Mouse (Mus musculus) embryo, embryonic 9.5 days (tissue): ENCODE results near the gene Cep68.

ENCODE experiments used
- DNase-seq: peaks from one replicate; pipeline ENCODE4 v3.0.0-alpha.2; 2017; ENCODE audit errors: extremely low spot score

Cep68 gene

DNA sequence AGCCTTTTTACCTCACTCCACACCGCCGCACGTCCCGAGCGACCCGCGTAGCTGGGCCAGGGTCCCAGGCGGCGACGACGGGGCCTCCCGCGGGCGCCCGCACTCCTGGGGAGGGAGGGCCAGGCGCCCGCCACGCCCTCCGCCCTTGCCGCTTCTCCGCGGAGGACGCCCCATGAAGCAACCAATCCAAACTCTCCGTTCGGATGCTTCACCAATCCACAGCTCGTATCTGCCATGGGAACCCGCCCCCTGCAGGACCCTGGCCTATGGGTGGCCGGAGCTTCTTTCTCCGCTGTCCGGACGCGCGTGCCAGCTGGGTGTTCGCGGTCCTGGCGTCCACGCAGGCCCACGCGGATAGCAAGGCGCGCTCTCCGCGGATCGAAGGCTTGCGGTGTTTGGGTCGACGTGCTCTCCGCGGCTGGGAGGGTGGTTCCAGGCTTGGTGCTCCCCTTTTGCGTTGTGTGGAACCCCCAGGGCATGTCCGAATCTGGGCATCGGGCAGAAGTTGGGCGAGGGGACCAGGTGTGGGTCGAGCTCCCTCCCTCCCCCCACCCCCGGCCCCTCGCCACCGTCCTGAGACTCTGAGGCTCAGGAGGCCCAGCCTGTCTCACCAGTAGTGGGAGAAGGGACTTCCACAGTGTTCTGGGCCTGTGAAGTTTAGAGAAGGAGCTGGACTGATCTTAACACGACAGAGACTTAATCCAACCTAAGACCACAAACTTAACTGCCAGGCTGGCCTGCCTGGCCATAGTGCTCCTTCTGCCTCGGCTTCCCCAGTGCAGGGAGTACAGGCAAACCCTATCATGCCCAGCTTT, at the start of gene Cep68:
Gene Cep68, minus strand, starts transcription at position 134 of the 815 bp plus-strand sequence.
- DNase-seq: peak; percentile 93

DNA sequence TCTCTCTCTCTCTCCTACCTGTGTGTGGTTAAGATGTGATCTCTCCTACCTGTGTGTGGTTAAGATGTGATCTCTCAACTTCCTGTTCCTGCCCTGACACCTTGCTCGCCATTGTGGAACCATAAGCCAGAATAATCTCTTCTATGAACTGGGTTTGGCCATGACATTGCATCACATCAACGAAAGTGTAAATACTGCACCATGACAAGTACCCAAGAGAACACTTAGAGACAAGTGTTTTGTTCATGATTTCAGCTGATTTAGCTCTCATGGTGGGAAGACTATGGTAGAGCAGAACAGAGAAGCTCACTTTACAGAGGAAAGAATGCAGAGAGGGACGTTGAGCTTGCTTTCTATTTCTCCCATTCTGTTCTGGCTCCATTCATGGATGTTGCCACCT, 35.2 kb upstream of the Cep68 start:
- DNase-seq: no peak

- no peak for DNase-seq
Observed at GRCm38 (mm10) chr11:20282601-20283219, 33.5 kb upstream of the Cep68 start.

GRCm38 (mm10) chr11:20280982-20281381, 31.8 kb upstream of the Cep68 start:
- no peak for DNase-seq

GRCm38 (mm10) chr11:20278702-20279101, 29.5 kb upstream of the Cep68 start:
- DNase-seq: no peak

DNA sequence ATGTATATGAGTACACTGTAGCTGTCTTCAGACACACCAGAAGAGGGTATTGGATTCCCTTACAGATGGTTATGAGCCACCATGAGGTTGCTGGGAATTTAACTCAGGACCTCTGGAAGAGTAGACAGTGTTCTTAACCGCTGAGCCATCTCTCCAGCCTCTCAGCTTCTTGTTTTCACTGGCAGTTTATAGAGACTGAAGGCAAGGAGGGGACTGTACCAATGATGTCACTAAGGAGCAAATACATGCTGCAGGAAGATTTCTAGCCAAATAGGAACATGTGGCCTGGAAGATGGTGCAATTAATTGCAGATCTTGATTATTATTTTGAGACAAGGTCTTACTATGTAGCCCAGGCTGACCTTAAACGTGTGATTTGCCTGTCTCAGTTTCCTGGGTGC, 27.9 kb upstream of the Cep68 start:
- DNase-seq: no peak

GRCm38 (mm10) chr11:20275974-20276373, 26.7 kb upstream of the Cep68 start:
- DNase-seq: no peak

DNA sequence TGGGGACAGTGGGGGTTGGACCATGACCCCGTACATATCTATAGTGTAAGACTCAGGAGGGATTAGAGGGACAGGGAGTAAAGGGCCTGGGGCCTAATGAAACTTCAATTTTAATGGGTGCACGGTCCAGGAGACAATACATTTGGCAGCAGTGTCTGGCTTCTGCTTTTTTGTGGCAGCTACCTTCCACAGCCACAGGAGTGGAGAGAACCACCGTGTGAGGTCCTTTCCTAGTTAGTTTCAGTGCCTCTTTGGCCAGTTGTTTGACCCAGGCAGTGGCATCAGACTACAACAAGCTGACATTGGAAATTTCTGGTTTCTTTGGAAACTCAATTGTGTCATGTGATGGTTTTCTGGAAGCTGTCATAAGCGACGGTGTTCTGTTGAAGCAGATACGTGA, 20.7 kb upstream of the Cep68 start:
- no peak for DNase-seq

DNA sequence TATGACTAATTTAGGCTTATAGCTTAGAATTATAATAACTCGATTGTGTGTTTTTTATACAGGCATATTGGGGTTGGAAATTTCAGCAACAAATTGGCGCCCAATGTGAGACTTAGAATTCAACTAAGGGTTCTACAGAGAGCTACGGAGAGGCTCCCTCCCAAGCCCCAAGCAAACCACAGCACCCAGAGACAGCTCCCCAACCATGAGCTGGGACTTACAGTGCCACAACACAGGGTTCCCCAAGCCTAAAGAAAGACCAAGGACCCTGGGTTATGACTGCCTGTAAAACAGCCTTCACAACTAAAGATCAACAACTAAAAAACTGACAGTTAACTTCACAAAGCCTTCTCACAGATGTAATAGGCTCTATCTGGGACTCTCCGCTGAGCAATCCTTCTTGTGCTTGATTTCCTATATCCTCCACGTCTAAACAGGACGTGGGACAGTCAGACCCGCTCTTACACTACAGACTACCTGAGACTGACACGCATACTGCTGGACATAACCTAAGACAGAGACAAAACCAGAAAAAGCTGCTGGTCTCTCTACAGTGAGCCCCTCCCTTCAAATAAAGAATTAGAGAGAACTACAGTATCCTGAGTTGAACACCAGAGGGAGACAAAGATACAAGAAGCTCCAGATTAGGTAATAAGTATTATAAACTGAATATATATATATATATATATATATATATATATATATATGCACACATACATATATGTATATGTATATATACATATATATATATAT, 13.6 kb upstream of the Cep68 start:
- no peak for DNase-seq

DNA sequence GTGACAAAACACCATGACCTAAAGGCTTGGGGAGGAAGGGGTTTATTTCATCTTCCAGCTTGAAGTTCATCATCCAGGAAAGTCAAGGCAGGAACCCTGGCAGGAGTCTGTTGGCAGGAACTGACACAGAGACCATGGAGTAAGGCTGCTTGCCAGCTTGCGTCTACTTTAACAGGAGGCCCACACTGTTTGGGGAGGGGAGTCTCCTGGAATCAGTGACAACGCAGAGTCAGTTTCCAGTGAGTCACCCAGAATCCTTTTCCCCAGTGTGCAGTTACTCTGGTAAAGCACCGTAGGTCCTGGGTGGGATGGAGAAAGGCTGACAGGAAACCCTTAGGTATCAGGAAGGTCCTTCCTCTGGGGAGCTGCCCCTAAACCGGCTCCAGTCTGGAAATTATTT, 5.6 kb upstream of the Cep68 start:
- no peak for DNase-seq

- no peak for DNase-seq
Observed at GRCm38 (mm10) chr11:20253088-20253487, 3.9 kb upstream of the Cep68 start.

DNA sequence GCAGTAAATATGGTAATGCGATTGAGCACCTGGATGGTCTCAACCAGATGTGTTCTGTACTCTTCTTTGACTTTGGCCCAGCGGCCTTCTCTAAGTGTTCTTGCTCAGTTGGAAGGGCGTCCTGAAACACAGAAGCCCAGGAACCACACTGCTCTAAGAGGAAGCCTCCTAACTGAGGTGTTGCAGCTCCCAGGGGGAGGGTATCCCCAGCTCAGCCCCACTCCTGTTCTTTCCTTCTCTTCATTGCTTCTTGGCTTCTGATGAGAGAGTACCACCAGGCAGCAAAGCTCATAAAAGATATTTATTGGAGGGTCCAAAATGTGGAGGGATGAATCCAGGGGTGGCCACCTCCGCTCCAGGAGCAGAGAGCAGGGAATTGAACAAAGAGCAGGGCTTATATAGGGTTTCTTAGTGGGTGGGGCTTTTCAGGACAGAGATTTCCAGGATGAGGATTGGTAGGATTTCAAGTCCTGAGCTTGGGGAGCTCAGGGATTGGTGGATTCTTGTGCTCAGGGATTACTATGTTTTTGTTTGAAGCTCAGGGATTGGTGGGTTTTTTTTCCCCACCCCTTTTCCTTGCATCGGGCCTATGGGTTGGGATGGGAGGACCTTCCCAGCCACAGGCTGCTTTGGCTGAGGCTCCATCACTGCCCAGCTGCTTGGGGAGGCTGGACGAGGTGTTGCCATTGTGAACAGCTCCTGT, 1.4 kb upstream of the Cep68 start:
- no peak for DNase-seq

DNA sequence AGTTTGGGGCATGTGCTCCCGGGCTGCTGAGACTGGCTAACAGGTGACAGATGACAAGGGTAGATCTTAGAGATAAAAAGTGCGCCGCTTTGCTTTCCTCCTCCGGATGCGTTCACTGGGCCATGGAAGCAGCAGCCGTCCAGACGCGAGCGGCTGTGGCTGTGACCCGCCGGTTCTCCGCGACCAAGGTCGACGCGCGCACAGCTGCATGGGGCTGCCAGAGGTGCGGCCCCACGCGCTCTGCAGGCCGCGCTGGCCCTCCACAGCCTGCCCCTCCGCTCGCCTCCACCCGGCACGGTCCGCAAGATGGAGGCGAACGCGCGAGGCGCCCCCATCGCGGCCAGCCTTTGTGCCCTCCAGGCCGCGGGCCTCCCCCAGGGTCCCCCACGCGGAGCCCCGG, 389 bp downstream of the Cep68 start:
- no peak for DNase-seq

- peak; percentile 19 for DNase-seq
Observed at GRCm38 (mm10) chr11:20248277-20248676, 952 bp downstream of the Cep68 start.

- no peak for DNase-seq
Observed at GRCm38 (mm10) chr11:20247146-20247855, 1.9 kb downstream of the Cep68 start.

DNA sequence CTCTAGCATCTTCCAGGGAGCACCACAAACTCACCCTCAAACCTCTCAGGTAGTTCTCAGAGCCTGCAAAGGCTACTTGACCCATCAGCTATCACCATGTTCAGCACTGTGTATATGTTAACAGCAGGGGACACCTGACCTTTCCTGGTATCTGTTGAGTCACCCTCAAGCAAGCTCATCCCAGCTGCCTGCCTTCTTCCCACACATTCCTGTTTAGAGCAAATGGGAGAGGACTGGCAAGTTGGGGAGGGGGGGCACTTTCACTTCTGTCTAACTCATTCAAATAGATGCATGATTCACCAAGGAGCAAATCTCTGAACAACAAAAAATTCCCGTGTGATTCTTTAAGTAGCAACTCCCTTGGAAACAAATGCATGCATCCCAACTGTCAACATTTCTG, 2.6 kb downstream of the Cep68 start:
- no peak for DNase-seq

GRCm38 (mm10) chr11:20245316-20245715, 3.9 kb downstream of the Cep68 start:
- DNase-seq: no peak

DNA sequence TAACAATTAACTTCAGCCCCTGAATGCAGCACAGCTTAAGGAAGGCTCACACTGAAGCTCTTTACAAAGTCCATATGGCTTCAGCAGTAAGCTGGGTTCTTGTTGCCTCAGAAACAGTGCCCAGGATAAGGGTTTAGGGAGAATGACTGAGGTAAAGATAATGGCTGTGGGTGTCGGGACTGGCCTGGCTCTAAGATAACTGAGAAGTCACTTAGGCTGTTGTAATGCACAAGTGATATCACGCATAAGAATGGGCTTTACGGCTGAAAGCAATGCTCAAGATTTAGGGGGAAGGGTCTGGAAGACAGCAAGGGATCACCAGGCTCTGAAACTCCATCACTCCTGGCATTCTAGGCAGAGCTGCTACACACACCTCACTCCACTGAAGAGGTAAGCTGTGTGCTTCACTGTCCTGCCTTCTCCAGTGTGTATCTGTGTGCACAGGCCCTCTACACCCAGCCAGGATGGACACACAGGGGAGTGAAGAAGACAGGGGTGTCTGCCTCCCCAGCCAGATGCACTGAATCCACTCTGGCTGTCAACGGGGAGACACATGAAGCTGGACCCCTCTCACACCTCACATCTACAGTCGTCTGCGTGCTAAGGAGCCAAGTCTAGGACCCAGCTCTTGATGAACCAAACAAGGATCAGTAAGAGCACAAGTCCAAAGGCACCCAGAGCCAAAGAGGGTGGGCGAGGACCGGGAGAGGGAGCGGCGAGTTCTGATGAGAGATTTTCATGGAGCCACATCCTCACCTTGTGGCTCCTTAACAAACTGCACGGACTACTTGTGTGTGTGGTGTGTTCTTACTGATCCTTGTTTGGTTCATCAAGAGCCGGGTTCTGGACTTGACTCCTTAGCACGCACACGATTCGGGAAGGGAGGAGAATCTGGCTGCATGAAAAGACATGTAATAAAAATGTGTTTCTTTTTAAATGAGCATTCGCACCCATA, 4.6 kb downstream of the Cep68 start:
- no peak for DNase-seq

DNA sequence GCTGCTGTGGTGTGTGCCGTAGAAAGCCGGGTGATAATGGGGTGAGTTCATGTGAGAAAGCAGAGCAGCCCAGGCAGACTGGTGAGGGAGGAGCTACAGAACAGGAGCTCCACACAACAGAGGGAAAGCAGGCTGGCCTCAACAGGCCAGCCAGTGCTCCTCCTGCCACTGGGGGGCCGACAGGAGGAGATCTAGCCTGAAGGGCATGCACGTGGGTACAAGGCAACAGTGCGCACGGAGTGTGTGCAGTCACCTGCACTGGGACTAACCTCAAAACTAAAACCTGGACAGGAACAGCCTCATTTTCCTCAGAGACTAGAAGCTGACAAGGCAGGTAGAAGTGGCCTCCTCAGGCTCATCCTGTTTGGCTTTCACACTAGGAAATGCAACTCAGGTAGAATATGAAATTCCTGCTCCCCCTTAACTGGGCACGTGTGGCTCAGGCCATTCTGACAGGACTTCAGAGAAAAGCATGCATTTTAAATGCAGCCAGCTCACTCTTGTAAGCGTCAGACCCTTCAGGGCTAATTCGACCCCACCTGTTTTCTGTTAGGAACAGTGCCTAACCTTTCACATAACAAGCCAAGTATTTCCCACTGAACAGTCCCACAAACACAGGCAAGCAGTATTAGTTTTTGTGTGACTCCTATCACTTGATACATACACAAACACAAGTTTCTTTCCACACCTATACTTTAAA, 5.9 kb downstream of the Cep68 start:
- DNase-seq: no peak
